Mouse (Mus musculus): ENCODE data around the gene Pla2g10. TPM values are rescaled to one million over a fixed set of nuclear protein-coding genes. Genes with fewer than 3 reads are reported as not detected.

Pla2g10 gene
- polyA plus RNA-seq, 1 experiment from 2014 or later = not detected

DNA sequence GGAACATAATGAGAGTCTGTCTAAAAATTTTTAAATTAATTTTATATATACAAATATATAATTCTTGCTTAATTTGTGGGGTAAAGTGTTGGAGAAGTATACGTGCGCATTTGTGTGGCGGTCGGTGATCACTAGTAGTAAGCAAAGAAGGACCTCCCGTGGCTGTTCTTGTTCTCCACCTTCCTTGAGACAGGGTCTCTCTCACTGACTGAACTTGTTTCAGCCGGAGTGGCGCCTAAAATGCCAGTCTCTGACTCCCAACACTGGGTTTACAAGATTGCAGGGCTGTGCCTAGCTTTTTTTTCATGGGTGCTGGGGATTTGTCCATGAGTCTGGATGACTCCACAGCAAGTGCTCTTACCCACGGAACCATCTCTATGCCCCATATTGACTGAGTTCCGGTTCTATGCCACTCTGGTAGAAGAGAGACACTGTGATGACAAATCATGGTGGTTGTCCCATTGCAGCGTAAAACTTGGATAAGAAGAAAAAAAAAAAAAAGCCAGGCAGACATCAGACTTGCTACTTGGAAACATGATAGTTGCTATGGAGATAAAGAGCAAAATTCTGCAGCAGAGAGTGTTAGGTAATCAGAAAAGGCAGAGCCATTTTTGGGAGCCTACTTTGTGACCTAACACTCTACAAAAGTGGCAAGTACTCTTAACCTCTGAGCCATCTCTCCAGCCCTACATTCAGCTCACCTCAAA, 62.2 kb downstream of the Pla2g10 start:
- WGBS = 80% methylated on average over 10 of the region's 10 CpGs
- Histone ChIP-seq H3K27ac (replicated peaks) (peak overlapping the region; percentile 75), H3K4me3 (peak overlapping the region; percentile 83), H3K4me2 (replicated peaks) (peak overlapping the region; percentile 69), H3K9ac (replicated peaks) (peak overlapping the region; percentile 69; the same call in 1 of the 2 replicates), H3K36me3 (peaks cover 5% of the 10 kb centered on the region; the same call in 1 of the 2 replicates), H3K27me3 (no peaks in the 10 kb centered on the region), H3K4me1 (peaks cover 25% of the 10 kb centered on the region), H3K9me3 (no peaks in the 10 kb centered on the region)
- ATAC-seq (replicated peaks) = no peak

DNA sequence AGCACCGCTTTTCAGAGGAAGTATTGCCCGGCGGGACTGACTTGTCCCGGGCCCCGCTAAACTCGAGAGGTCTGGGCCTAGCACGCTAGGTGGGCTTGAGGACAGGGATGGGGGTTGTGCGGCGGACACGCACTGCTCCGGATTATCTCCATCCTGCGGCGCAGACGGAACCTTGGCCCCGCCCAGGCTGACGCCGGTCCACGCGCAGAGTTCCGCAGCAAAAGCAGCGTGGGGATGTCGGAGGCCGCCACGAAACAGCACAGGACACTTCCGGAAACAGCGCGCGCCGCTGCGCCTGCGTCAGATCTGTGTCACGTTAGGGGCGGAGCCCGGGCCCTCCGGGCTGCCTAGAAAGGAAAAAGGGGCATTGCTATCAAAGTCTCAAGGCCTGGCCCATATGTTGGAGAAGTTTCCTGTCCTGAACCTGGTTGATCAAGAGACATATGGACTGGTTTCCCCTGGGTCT, 62.9 kb downstream of the Pla2g10 start, which contains the start of gene Parn:
Parn (minus strand) TSS at position 293 of the 466 bp plus-strand sequence.
- Histone ChIP-seq H3K36me3 (peaks cover 8% of the 10 kb centered on the region), H3K9me3 (no peaks in the 10 kb centered on the region), H3K27me3 (no peaks in the 10 kb centered on the region), H3K4me3 (peak within 1 kb of the TSS; percentile 83), H3K27ac (replicated peaks) (peak within 1 kb of the TSS; percentile 75), H3K4me1 (peaks cover 19% of the 10 kb centered on the region), H3K4me2 (replicated peaks) (peak within 1 kb of the TSS; percentile 69), H3K9ac (replicated peaks) (peak within 1 kb of the TSS; percentile 69)
- whole genome bisulfite sequencing = under 1% methylated on average over 35 of the region's 35 CpGs
- peak; percentile 94 for ATAC-seq (replicated peaks)

Other genes starting within 250 kb of the Pla2g10 start
- 41.2 and 42.3 TPM in 2 replicates for gene Parn, start 62.8 kb downstream of the Pla2g10 start, polyA plus RNA-seq (2015; fragmentation: Nextera tagmentation; extraction: Ambion mirVana)
- gene Bfar, start 59.1 kb downstream of the Pla2g10 start, polyA plus RNA-seq (2015; fragmentation: Nextera tagmentation; extraction: Ambion mirVana) = 52.7 and 53.1 TPM in 2 replicates
- gene 3110001I22Rik, start 59.1 kb downstream of the Pla2g10 start, polyA plus RNA-seq (2015; fragmentation: Nextera tagmentation; extraction: Ambion mirVana) = 7.0 and 8.4 TPM in 2 replicates
- 108 and 110 TPM in 2 replicates for gene Rrn3, start 49.7 kb upstream of the Pla2g10 start, polyA plus RNA-seq (2015; fragmentation: Nextera tagmentation; extraction: Ambion mirVana)
- gene Ntan1, start 87.9 kb upstream of the Pla2g10 start, polyA plus RNA-seq (2015; fragmentation: Nextera tagmentation; extraction: Ambion mirVana) = 217 and 234 TPM in 2 replicates
- 62.5 and 67.0 TPM in 2 replicates for gene Pdxdc1, start 172.1 kb upstream of the Pla2g10 start, polyA plus RNA-seq (2015; fragmentation: Nextera tagmentation; extraction: Ambion mirVana)
- 13.6 and 16.5 TPM in 2 replicates for gene Mpv17l, start 172.2 kb upstream of the Pla2g10 start, polyA plus RNA-seq (2015; fragmentation: Nextera tagmentation; extraction: Ambion mirVana)

All from forebrain, embryonic 15.5 days (tissue).